Mouse (Mus musculus) liver, embryonic 14.5 days (tissue): Measurements from ENCODE around the gene Kctd11.

Experiments used
- CTCF ChIP-seq: IDR thresholded peaks from 2 replicates; pipeline ENCODE4 v1.5.1; 2016; ENCODE audit warnings: antibody characterized with exemption, low read depth, control low read depth
- EP300 ChIP-seq: IDR thresholded peaks from 2 replicates; pipeline ENCODE4 v1.6.1; 2016; ENCODE audit warnings: antibody characterized with exemption, low read depth

DNA sequence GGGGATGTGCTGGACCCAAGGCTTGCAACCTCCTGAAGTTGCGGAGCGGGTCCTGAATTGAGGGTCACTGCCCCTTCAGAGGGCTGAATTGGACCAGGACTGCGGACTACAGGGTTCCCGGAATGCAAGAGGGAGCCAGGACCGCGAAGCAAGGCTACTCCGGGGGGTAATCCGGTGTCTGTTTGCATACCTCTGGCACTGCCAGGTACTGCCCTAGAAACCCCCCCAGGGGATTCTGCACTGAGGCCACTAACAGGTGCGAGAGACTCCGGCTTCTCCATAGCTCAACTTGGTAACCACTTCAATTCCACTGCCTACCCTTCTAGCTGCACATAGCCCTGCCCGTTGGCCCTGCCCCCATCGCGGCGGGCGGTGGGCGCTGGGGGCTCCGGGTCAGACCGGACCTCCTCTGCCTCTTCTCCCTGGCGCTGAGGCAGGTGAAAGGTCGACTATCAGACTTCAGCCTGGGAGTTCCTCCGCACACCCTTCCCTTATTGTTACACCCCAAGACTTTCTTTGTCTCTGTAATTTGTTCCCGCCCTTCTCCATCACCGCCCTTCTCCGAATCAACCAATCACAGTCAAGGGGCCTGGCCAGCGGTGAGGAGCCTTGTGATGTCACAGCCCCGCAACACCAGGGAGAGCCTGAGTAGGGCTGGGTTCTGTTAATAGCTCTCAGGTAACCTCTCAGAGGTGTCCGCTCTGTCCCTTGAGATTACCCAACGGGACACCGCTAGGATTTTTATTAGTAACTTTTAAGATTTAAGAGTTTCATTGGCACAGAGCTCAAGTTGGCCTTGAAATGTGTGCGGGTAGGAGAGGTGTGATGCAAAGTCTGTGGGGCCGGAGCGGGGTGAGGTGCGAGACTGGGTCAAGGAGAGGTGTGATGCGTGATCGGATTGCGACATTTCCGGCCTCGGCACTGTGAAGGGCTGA, 19.5 kb upstream of the Kctd11 start, which contains the start of the genes 2810408A11Rik and Neurl4:
- TF ChIP-seq CTCF: no peak
- TF ChIP-seq EP300: peak; percentile 15; the same call in 1 of the 2 replicates
